Mouse (Mus musculus) heart, postnatal 0 days (tissue): ENCODE data around the gene Adh5. TPM values are rescaled to one million over a fixed set of nuclear protein-coding genes. Genes with fewer than 3 reads are reported as not detected.
A peak's percentile ranks its signal among the peaks of the same experiment; 100 is the strongest.

Experiments used
- ATAC-seq: fragments of 200-750 bp; cut with Nextera tagmentation; 2 replicates; pipeline ENCODE4 v1.8.0; 2017; ENCODE audit warnings: low read depth, moderate number of reproducible peaks, moderate library complexity; ENCODE audit not compliant: insufficient read depth
- DNase-seq: peaks from one replicate; pipeline ENCODE4 v3.0.0-alpha.2; 2016; ENCODE audit warnings: low spot score
- H3K27ac ChIP-seq: fragments of 300-500 bp; sonication (generic); 2 replicates; pipeline ENCODE4 v1.5.1; 2014; ENCODE audit warnings: low read depth, mild to moderate bottlenecking
- H3K27me3 ChIP-seq: fragments of 300-500 bp; sonication (generic); 2 replicates; pipeline ENCODE4 v1.6.1; 2014; ENCODE audit warnings: low read length, mixed read lengths; ENCODE audit not compliant: control insufficient read depth, insufficient read depth
- H3K36me3 ChIP-seq: fragments of 300-500 bp; sonication (generic); replicated peaks from 2 replicates; pipeline ENCODE4 v1.6.1; 2014; ENCODE audit warnings: low read length, mixed read lengths; ENCODE audit not compliant: control insufficient read depth, insufficient read depth
- H3K4me1 ChIP-seq: fragments of 300-500 bp; sonication (generic); 2 replicates; pipeline ENCODE4 v1.6.1; 2014; ENCODE audit warnings: antibody characterized with exemption; ENCODE audit not compliant: control insufficient read depth, insufficient read depth
- H3K4me2 ChIP-seq: fragments of 300-500 bp; sonication (generic); 2 replicates; pipeline ENCODE4 v1.6.1; 2014; ENCODE audit warnings: low read depth, mild to moderate bottlenecking, low read length, moderate library complexity
- H3K4me3 ChIP-seq: fragments of 300-500 bp; sonication (generic); 2 replicates; pipeline ENCODE4 v1.5.1; 2014; ENCODE audit warnings: low read depth, low read length
- H3K9ac ChIP-seq: fragments of 300-500 bp; sonication (generic); replicated peaks from 2 replicates; pipeline ENCODE4 v1.6.1; 2014; ENCODE audit warnings: low read depth, low read length, mixed read lengths
- H3K9me3 ChIP-seq: fragments of 300-500 bp; sonication (generic); replicated peaks from 2 replicates; pipeline ENCODE4 v1.6.1; 2016; ENCODE audit warnings: low read length; ENCODE audit not compliant: control insufficient read depth
- CTCF ChIP-seq: IDR thresholded peaks from 2 replicates; pipeline ENCODE4 v1.5.1; 2016; ENCODE audit warnings: antibody characterized with exemption, control low read depth, low read depth
- EP300 ChIP-seq: IDR thresholded peaks from 2 replicates; pipeline ENCODE4 v1.6.1; 2016; ENCODE audit warnings: antibody characterized with exemption, low read depth
- WGBS: fragments of 180-500 bp; shearing (Covaris S2); extraction: QIAGEN DNeasy Blood & Tissue Kit; methylation state at CpG from one replicate; pipeline ENCODE4 v1.1.7; 2014; 5-methylcytosine and 5-hydroxymethylcytosine counted together
- polyA plus RNA-seq: library from polyadenylated mRNA; unstranded; fragments of >200 nt; fragmentation: Nextera tagmentation; extraction: Ambion mirVana; gene quantifications from 2 replicates; pipeline ENCODE4 v1.2.1, GENCODE M21; 2015
- total RNA-seq: library from RNA; depleted of rRNA; stranded (reverse); fragments of >200 nt; gene quantifications from 2 replicates; pipeline ENCODE4 v1.2.3, GENCODE M21; 2014; ENCODE audit warnings: low replicate concordance

Gene Adh5
- total and polyA plus RNA-seq, 2 experiments from 2014 or later = 137 to 169 TPM

- H3K36me3 ChIP-seq = peaks cover 77% of the 10 kb centered on the region
- H3K27me3 ChIP-seq = no peaks in the 10 kb centered on the region
- ATAC-seq = peak; percentile 36; the same call in 1 of the 2 replicates
- DNase-seq = no peak
- H3K4me3 ChIP-seq = no peak overlapping the region
- no peak overlapping the region for H3K27ac ChIP-seq
- no peak overlapping the region for H3K9ac ChIP-seq
- H3K4me1 ChIP-seq = peaks cover 11% of the 10 kb centered on the region; the same call in 1 of the 2 replicates
- H3K9me3 ChIP-seq = no peaks in the 10 kb centered on the region
- no peak for TF ChIP-seq CTCF
- TF ChIP-seq EP300 = no peak
- H3K4me2 ChIP-seq = no peak overlapping the region
- WGBS = 51% methylated on average over 12 of the region's 12 CpGs
These were observed 5.4 kb downstream of the Adh5 start for GRCm38 (mm10) chr3:138448077-138448860.

- Histone ChIP-seq H3K9me3 (no peaks in the 10 kb centered on the region), H3K27ac (no peak overlapping the region), H3K4me3 (no peak overlapping the region), H3K4me2 (no peak overlapping the region), H3K27me3 (no peaks in the 10 kb centered on the region), H3K9ac (no peak overlapping the region), H3K36me3 (peaks cover 93% of the 10 kb centered on the region), H3K4me1 (0 out of 2 replicates have a peak, but pooled peaks cover 5% of the 10 kb centered on the region)
- WGBS = 88% methylated on average over 10 of the region's 10 CpGs
- ATAC-seq (no peak), DNase-seq (no peak)
- TF ChIP-seq CTCF (no peak), EP300 (no peak)
These were observed 9.3 kb downstream of the Adh5 start for GRCm38 (mm10) chr3:138452169-138452568.

DNA sequence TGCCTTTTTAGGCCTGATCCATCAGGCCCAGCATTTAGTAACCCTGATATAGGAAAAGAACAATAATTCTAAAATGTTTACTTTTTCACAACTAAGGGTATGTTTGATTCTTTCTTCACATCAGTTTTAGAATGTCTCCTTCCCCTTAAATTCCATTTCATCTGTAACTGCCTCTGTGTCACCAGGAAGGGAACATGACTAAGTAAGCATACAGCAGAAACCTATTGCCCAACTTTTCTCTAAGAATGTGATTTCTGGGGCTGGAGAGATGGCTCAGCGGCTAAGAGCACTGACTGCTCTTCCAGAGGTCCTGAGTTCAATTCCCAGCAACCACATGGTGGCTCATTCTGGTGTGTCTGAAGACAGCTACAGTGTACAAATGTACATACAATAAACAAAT, 11.3 kb downstream of the Adh5 start:
- H3K36me3 ChIP-seq = peaks cover 91% of the 10 kb centered on the region
- TF ChIP-seq EP300 = no peak
- no peak for TF ChIP-seq CTCF
- H3K27ac ChIP-seq = no peak overlapping the region
- ATAC-seq = no peak
- no peak overlapping the region for H3K9ac ChIP-seq
- H3K4me1 ChIP-seq = no peaks in the 10 kb centered on the region
- H3K9me3 ChIP-seq = no peaks in the 10 kb centered on the region
- no peak overlapping the region for H3K4me3 ChIP-seq
- no peak for DNase-seq
- H3K4me2 ChIP-seq = no peak overlapping the region
- WGBS = 97% methylated on average over 1 of the region's 1 CpGs
- H3K27me3 ChIP-seq = no peaks in the 10 kb centered on the region

DNA sequence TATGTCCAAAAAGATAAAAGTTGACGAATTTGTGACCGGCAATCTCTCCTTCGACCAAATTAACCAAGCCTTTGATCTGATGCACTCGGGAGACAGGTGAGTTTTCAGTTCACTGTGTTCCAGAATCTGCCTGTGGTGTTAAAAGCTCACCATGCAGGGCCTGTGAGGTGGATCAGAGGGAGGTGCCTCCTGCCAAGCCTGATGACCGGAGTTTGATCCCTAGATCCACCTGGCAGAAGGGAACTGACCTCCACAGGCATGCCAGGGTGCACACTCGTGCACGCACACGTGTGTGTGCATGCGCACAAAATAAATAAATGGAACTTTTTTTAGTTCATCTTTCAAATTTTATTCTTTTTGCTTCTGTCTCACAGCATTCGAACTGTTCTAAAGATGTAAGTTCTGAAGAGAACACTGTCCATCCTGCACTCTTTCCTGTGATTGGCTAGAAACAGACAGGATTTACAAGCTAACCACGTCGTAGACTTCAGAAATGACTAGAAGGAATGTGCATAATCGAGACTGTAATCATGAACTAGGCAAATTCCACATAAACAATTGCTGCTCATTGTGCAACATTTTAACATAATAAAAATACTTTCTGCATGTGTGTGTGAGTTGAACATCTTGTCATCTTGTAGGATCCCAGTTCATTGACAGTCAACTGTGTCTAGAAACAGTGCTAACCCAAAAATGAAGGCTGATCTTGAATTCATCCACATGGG, 12.0 kb downstream of the Adh5 start:
- no peak for DNase-seq
- WGBS = 89% methylated on average over 13 of the region's 13 CpGs
- H3K27me3 ChIP-seq = no peaks in the 10 kb centered on the region
- H3K4me1 ChIP-seq = no peaks in the 10 kb centered on the region
- TF ChIP-seq CTCF = no peak
- no peak for TF ChIP-seq EP300
- H3K27ac ChIP-seq = no peak overlapping the region
- peaks cover 91% of the 10 kb centered on the region for H3K36me3 ChIP-seq
- no peak overlapping the region for H3K4me2 ChIP-seq
- no peak overlapping the region for H3K4me3 ChIP-seq
- H3K9me3 ChIP-seq = no peaks in the 10 kb centered on the region
- ATAC-seq = no peak
- H3K9ac ChIP-seq = no peak overlapping the region

DNA sequence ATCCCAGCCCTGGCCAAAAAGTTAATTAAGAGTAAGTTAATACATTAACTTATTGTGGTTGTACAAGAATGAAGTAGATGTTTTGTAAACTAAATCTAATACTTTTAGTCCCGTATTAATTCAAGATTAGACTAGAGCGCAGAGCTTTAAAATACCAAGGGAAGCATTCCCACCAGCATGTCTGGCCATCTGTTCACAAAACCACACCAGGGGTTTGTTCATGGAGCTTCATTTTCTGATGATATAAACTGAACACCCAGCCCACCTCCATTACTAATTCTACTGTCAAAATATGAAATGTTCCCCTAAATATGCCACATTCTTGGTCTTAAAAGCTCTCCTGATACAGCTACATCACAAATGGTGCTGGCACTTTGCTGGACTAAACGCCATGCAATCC, 15.5 kb downstream of the Adh5 start:
- TF ChIP-seq EP300 (no peak), CTCF (no peak)
- no peaks in the 10 kb centered on the region for H3K4me1 ChIP-seq
- WGBS = 94% methylated on average over 3 of the region's 3 CpGs
- no peaks in the 10 kb centered on the region for H3K27me3 ChIP-seq
- H3K27ac ChIP-seq = no peak overlapping the region
- ATAC-seq = no peak
- H3K4me2 ChIP-seq = no peak overlapping the region
- no peak overlapping the region for H3K4me3 ChIP-seq
- no peak overlapping the region for H3K9ac ChIP-seq
- no peaks in the 10 kb centered on the region for H3K9me3 ChIP-seq
- peaks cover 85% of the 10 kb centered on the region for H3K36me3 ChIP-seq
- DNase-seq = no peak
